Mouse (Mus musculus) heart, postnatal 25 days (tissue): Measurements from ENCODE around the gene Gm8251. TPM values are rescaled to one million over a fixed set of nuclear protein-coding genes. Genes with fewer than 3 reads are reported as not detected.
"Not testable (repeated sequence)": the region's sequence is repeated elsewhere in the genome, so short reads cannot be mapped to it uniquely, and the experiment has no call there.

Experiments used
- DNase-seq: peaks from one replicate; pipeline ENCODE4 v3.0.0; 2022; ENCODE audit warnings: low spot score
- intact Hi-C: fragments of 180-260 bp; cut with DNase I; formaldehyde crosslinking; loops from one replicate; pipeline ENCODE4 v1.15.1; 2025
- total RNA-seq, 2 experiments: library from RNA; stranded (reverse); gene quantifications; 2 replicates each; pipeline ENCODE4 v1.2.3; 2021

The Gm8251 gene
- total RNA-seq, result not detected

- no peak for DNase-seq
- intact Hi-C loops, result loop anchor here (5.0 kb wide), 1 partner anchor 160 kb away; no protein-coding TSS in a partner anchor
Observed at GRCm38 (mm10) chr1:44061836-44062235, at the start of gene Gm8251. Gene Gm8251 (minus strand): TSS chr1:44061936.

GRCm38 (mm10) chr1:44102939-44103338 is 41.2 kb upstream of the Gm8251 start:
- intact Hi-C loops, result loop anchor here (1.0 to 5.0 kb wide), 3 partner anchors 15 to 276 kb away; partner anchors contain the start of genes Bivm, Ercc5, Kdelc1 and Uxs1
- no peak for DNase-seq

- peak; percentile 88 for DNase-seq
- intact Hi-C loops, result loop anchor here (1.0 to 5.0 kb wide), 3 partner anchors 16 to 275 kb away; partner anchors contain the start of genes Bivm, Ercc5, Kdelc1 and Uxs1
Observed at GRCm38 (mm10) chr1:44102259-44102717, 40.6 kb upstream of the Gm8251 start, which contains the start of gene Tex30. Gene Tex30 (minus strand): TSS chr1:44102441.

- no peak for DNase-seq
- intact Hi-C loops, result loop anchor here (1.0 to 5.0 kb wide), 3 partner anchors 17 to 274 kb away; partner anchors contain the start of genes Bivm, Ercc5, Kdelc1 and Uxs1
Observed at GRCm38 (mm10) chr1:44101448-44102225, 39.9 kb upstream of the Gm8251 start.

- DNase-seq, result no peak
- intact Hi-C loops, result loop anchor here (5.0 kb wide), 1 partner anchor 162 kb away; no protein-coding TSS in a partner anchor
Observed at GRCm38 (mm10) chr1:44064625-44065024, 2.9 kb upstream of the Gm8251 start.

- intact Hi-C loops, result loop anchor here (5.0 kb wide), 1 partner anchor 161 kb away; no protein-coding TSS in a partner anchor
- no peak for DNase-seq
Observed at GRCm38 (mm10) chr1:44063439-44063838, 1.7 kb upstream of the Gm8251 start.

GRCm38 (mm10) chr1:44057805-44058204 is 3.9 kb downstream of the Gm8251 start:
- no peak for DNase-seq
- intact Hi-C loops, result no loop called here

GRCm38 (mm10) chr1:44046556-44046955 is 15.2 kb downstream of the Gm8251 start:
- intact Hi-C loops, result no loop called here

GRCm38 (mm10) chr1:44045689-44046088 is 16.0 kb downstream of the Gm8251 start:
- DNase-seq, intact Hi-C loops: not testable (repeated sequence)

More at GRCm38 (mm10) chr1:44046556-44046955, 15.2 kb downstream of the Gm8251 start:
- DNase-seq, result no peak

- intact Hi-C loops, result no loop called here
- no peak for DNase-seq
Observed at GRCm38 (mm10) chr1:44042555-44042915, 19.2 kb downstream of the Gm8251 start.

- DNase-seq, result peak; percentile 6
- intact Hi-C loops, result loop anchor here (2.0 kb wide), 2 partner anchors 139 to 281 kb away; no protein-coding TSS in a partner anchor
Observed at GRCm38 (mm10) chr1:44041797-44042554, 19.8 kb downstream of the Gm8251 start.

- intact Hi-C loops, result no loop called here
- DNase-seq, result no peak
Observed at GRCm38 (mm10) chr1:44032948-44033347, 28.8 kb downstream of the Gm8251 start.

GRCm38 (mm10) chr1:44032213-44032612 is 29.5 kb downstream of the Gm8251 start:
- intact Hi-C loops, result no loop called here
- no peak for DNase-seq

- no peak for DNase-seq
- intact Hi-C loops, result no loop called here
Observed at GRCm38 (mm10) chr1:44027651-44028050, 34.1 kb downstream of the Gm8251 start.

GRCm38 (mm10) chr1:44022656-44023055 is 39.1 kb downstream of the Gm8251 start:
- DNase-seq, result no peak
- intact Hi-C loops, result no loop called here

GRCm38 (mm10) chr1:44019934-44020333 is 41.8 kb downstream of the Gm8251 start, which contains the start of gene Mettl21c:
Gene Mettl21c (minus strand): TSS chr1:44020034.
- no peak for DNase-seq
- intact Hi-C loops, result no loop called here

GRCm38 (mm10) chr1:44015556-44015955 is 46.2 kb downstream of the Gm8251 start:
- no peak for DNase-seq
- intact Hi-C loops, result no loop called here
